Mouse (Mus musculus) gonadal fat pad, adult 2 months (tissue): ENCODE results near the gene Sri. TPM values are rescaled to one million over a fixed set of nuclear protein-coding genes. Genes with fewer than 3 reads are reported as not detected.

Source experiments
- DNase-seq: peaks from one replicate; pipeline ENCODE4 v3.0.0-alpha.2; 2012; ENCODE audit warnings: low read depth
- polyA plus RNA-seq: library from polyadenylated mRNA; depleted of rRNA; stranded (reverse); fragments of >200 nt; gene quantifications from 2 replicates; pipeline ENCODE4 v1.2.3, GENCODE M21; 2012; rRNA removed

Sri gene
- polyA plus RNA-seq, 1 experiment, result 166 TPM

DNA sequence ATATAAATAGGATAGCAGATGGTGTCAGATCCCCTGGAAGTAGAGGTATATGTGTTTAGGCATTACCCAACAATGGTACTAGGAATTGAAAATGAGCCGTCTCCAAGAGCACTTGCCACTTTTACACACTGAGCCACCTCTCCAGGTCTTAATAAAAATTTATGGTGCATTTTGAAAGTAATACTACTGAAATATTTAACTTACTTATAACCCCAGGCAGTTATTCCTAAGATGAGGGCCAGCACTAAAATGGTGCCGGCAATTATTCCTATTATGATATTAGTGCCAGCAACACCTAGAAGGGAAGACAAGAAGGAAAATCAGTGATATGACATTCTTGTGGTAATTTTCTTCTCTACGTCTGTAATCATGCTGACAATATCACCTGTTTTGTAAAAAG is 65.8 kb downstream of the Sri start:
- DNase-seq, result no peak

- no peak for DNase-seq
These were observed 66.4 kb downstream of the Sri start for GRCm38 (mm10) chr5:8112246-8112645.

GRCm38 (mm10) chr5:8116561-8117168 is 70.8 kb downstream of the Sri start:
- DNase-seq, result no peak

Other genes starting within 250 kb of the Sri start
- 111 and 124 TPM in 2 replicates for gene Steap4, start 85.6 kb upstream of the Sri start, polyA plus RNA-seq